Mouse (Mus musculus) thymus, adult 18-20 months (tissue): ENCODE results near the gene Zfp811.

Experiments used
- DNase-seq, 2 experiments: peaks; one replicate each; pipeline ENCODE4 v3.0.0; 2022; ENCODE audit warnings: mixed read lengths in 2 of 2

The Zfp811 gene

GRCm38 (mm10) chr17:32752813-32753360, 56.8 kb downstream of the Zfp811 start:
- no peak for DNase-seq

- DNase-seq, result no peak
Observed at GRCm38 (mm10) chr17:32750611-32751010, 59.1 kb downstream of the Zfp811 start.
